Mouse (Mus musculus) Patski (cell line): ENCODE measurements around the gene Mpig6b. TPM values are rescaled to one million over a fixed set of nuclear protein-coding genes. Genes with fewer than 3 reads are reported as not detected.
A peak's percentile ranks its signal among the peaks of the same experiment; 100 is the strongest.
"Not testable (repeated sequence)": the region's sequence is repeated elsewhere in the genome, so short reads cannot be mapped to it uniquely, and the experiment has no call there.

Experiments
- ATAC-seq: fragments of 100-300 bp; one replicate; pipeline ENCODE4 v1.8.0; 2021
- CTCF ChIA-PET: fragments of 350-600 bp; sonication (Branson Sonifier 250); formaldehyde crosslinking; loops from one replicate; lab custom pipeline; 2022; ENCODE audit warnings: inconsistent platforms; lab: Charles Lee
- POLR2A ChIA-PET: fragments of 350-600 bp; sonication (Branson Sonifier 250); formaldehyde crosslinking; loops from one replicate; lab custom pipeline; 2022; ENCODE audit warnings: antibody characterized with exemption, inconsistent platforms; lab: Charles Lee
- DNase-seq: peaks from one replicate; pipeline ENCODE4 v3.0.0-alpha.2; 2011; ENCODE audit warnings: low read depth, low spot score
- H3K27me3 ChIP-seq: fragments of 371-371 bp; one replicate; pipeline ENCODE4 v1.5.1; 2021
- CTCF ChIP-seq: fragments of 100-300 bp; IDR thresholded peaks from one replicate; pipeline ENCODE4 v1.5.1; 2021
- in situ Hi-C: fragments of 300-500 bp; cut with MboI; formaldehyde crosslinking; loops from 3 replicates; pipeline ENCODE4 v1.11.1; 2018; ENCODE audit warnings: low pct_unique_long_range_greater_than_20kb, mixed read lengths
- polyA plus RNA-seq: library from polyadenylated mRNA; unstranded; gene quantifications from one replicate; pipeline ENCODE4 v1.2.3, GENCODE M21; 2021

Mpig6b gene
- polyA plus RNA-seq, 1 experiment from 2014 or later, result not detected

- H3K27me3 ChIP-seq, result no peaks in the 10 kb centered on the region
- in situ Hi-C loops, result no loop called here
- CTCF ChIA-PET, result interaction anchor here (1.4 kb wide), 1 partner anchor 16 kb away, joined by 4 read pairs; no protein-coding TSS in a partner anchor
- TF ChIP-seq CTCF, result no peak
- ATAC-seq (peak; percentile 6), DNase-seq (no peak)
- POLR2A ChIA-PET, result interaction anchor here (0.6 kb wide), 1 partner anchor 18 kb away, joined by 3 read pairs; the partner anchor contains the start of gene Sapcd1
Observed at GRCm38 (mm10) chr17:35045807-35046680, 19.9 kb downstream of the Mpig6b start.

DNA sequence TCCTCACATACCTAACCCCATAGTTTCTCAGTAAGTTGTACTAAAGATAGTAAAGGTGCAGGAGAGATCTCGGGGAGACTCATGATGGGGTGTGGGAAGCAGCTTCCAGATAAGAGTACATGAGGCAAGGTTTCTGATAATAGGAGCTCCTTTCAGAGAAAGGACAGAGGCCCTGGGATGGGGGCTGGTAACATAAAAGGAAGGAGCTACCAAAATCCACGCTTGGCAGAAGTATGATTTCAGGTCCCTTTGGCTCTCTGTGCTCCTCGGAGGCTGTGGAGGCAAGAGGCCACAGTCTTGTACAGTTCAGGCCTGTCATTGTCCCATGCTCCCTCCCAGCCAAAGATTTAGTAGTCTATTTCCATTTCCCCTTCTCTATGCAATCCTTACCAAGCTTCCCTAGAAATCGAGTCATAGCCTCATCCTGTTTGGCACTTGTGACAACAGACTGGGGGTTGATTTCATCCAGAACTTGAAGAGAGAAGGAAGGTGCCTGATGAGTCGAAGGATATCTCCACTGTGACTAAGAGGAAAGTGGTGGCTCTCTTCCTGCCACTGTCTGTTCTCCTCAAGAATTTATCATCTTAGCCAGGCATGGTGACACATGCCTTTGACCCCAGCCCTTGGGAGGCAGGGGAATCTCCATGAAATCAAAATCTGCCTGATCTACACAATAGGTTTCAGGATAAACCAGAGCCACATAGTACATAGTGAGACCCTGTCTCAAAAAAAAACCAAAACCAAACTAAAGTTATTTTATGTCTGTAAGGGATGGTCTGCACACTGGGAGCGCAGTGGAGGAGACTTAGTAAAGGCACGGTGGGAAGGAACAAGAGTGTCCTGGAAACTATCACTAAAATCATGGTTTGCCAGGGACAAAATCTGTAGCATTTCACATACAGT is 20.8 kb downstream of the Mpig6b start:
- no peak for DNase-seq
- ATAC-seq, result no peak
- H3K27me3 ChIP-seq, result no peaks in the 10 kb centered on the region

DNA sequence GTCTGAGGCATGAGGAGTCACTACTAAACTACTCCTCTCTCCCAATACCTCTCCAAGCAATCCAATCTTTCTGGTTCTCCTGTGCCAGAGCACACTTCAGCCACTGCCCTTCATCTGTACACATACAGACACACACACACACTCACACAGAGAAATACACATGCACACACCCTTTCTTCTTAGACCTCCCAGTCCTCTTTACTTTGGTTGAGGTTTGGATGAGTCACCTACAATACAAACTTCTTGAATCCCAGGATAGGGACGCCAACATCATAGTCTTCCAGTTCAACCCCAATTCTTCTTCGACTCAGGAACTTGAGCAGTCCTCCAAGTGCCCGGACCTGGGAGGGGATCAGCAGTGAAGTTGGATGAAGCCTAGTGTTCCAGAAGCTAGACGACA is 22.2 kb downstream of the Mpig6b start:
- CTCF ChIA-PET, result interaction anchor here (0.7 kb wide), 1 partner anchor 15 kb away, joined by 3 read pairs; no protein-coding TSS in a partner anchor
- no peak for DNase-seq
- POLR2A ChIA-PET, result no interaction called here
- TF ChIP-seq CTCF, result no peak
- no peaks in the 10 kb centered on the region for H3K27me3 ChIP-seq
- ATAC-seq, result no peak
- in situ Hi-C loops, result no loop called here

More for the DNA sequence above, 20.8 kb downstream of the Mpig6b start:
- ChIA-PET CTCF (no interaction called here), POLR2A (interaction anchor here (0.5 kb wide), 2 partner anchors 30 to 119 kb away, joined by 4 to 5 read pairs; no protein-coding TSS in a partner anchor)
- in situ Hi-C loops, result no loop called here
- TF ChIP-seq CTCF, result no peak

DNA sequence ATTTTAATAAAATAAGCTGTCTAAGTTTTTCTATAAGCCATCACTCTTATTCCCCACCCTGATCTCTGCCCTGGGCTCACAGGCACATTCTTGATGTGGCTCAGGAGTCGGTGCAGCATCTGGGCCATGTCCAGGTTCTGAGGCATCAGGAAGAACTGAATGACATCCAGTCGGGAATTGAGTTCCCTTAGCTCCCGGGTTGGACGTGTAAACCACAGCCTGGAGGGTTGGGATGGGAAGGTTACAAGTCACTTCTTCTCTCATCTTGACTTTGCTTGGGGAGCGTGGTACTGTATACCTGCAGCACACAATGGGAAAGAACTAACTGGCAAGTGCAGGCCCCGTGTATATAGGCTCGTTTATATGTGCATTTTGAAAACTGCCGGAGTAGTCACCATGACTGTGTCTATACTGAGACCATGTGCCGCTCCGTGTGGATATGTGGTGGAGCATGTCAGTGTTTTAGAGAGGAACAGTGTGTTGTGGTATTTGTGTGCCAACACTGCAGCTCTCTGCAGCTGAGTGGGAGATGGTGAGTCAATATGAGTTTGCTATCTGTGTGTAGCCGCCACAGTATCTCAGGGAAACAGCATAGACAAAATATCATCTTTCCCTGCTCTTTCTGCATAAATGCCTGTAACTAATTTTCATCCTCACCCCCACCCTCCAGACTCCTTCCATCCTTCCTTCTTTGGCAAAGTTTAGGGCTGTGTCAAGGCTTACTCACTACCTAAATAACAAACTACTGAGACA is 26.7 kb downstream of the Mpig6b start:
- ChIA-PET CTCF (interaction anchor here (1.4 to 2.1 kb wide), 2 partner anchors 10 to 19 kb away, joined by 4 to 8 read pairs; no protein-coding TSS in a partner anchor), POLR2A (interaction anchor here (0.7 kb wide), 1 partner anchor 99 kb away, joined by 4 read pairs; no protein-coding TSS in a partner anchor)
- no peaks in the 10 kb centered on the region for H3K27me3 ChIP-seq
- in situ Hi-C loops, result no loop called here
- TF ChIP-seq CTCF, result no peak
- ATAC-seq, result peak; percentile 12
- no peak for DNase-seq

- TF ChIP-seq CTCF, result no peak
- in situ Hi-C loops, result loop anchor here (5.0 kb wide), 1 partner anchor 52 kb away; the partner anchor contains the start of genes Abhd16a and Ly6g6f
- CTCF ChIA-PET, result interaction anchor here (1.1 to 1.6 kb wide), 2 partner anchors 14 to 79 kb away, joined by 3 read pairs; no protein-coding TSS in a partner anchor
- H3K27me3 ChIP-seq, result no peaks in the 10 kb centered on the region
- DNase-seq, result no peak
- no peak for ATAC-seq
- POLR2A ChIA-PET, result no interaction called here
Observed at GRCm38 (mm10) chr17:35034896-35035295, 31.1 kb downstream of the Mpig6b start.

- in situ Hi-C loops, result loop anchor here (5.0 kb wide), 1 partner anchor 54 kb away; the partner anchor contains the start of genes Abhd16a and Ly6g6f
- CTCF ChIA-PET, result not testable (repeated sequence)
Observed at GRCm38 (mm10) chr17:35033703-35034102, 32.3 kb downstream of the Mpig6b start.

DNA sequence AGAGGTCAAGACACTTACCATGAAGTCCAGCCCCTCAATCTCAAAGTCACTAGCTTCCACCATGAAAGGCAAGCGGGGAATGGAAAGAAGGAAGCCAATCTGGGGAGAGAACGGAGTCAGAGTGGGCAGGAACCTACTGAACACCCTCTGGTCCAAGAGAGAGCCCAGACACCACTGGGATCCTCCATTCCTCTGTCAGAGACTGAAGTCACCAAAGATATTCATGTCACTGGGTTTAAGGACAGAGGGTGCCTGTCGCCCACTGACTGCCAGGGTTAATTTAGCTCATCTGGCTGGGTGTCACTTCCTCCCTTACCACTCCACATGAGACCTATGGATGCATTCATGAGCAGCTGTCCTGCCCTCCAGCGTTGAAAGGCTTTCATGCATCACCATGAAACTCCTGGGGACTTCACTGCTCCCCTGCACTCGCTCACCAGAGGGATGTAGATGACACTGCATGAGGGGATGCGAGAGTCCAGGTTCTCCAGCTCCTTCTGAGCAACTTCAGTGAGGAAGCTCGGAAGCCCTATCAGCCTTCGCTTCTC is 33.6 kb downstream of the Mpig6b start:
- ChIA-PET CTCF (interaction anchor here (0.9 kb wide), 1 partner anchor 10 kb away, joined by 3 read pairs; no protein-coding TSS in a partner anchor), POLR2A (no interaction called here)
- in situ Hi-C loops, result loop anchor here (5.0 kb wide), 1 partner anchor 55 kb away; the partner anchor contains the start of genes Abhd16a and Ly6g6f
- DNase-seq, result no peak
- TF ChIP-seq CTCF, result no peak
- H3K27me3 ChIP-seq, result no peaks in the 10 kb centered on the region
- no peak for ATAC-seq

More at GRCm38 (mm10) chr17:35033703-35034102, 32.3 kb downstream of the Mpig6b start:
- ATAC-seq, H3K27me3 ChIP-seq, POLR2A ChIA-PET, DNase-seq: not testable (repeated sequence)

GRCm38 (mm10) chr17:35031880-35032279 is 34.1 kb downstream of the Mpig6b start:
- no peak for DNase-seq
- ChIA-PET CTCF (no interaction called here), POLR2A (no interaction called here)
- in situ Hi-C loops, result loop anchor here (5.0 kb wide), 1 partner anchor 55 kb away; the partner anchor contains the start of genes Abhd16a and Ly6g6f
- no peaks in the 10 kb centered on the region for H3K27me3 ChIP-seq
- no peak for ATAC-seq
- no peak for TF ChIP-seq CTCF

DNA sequence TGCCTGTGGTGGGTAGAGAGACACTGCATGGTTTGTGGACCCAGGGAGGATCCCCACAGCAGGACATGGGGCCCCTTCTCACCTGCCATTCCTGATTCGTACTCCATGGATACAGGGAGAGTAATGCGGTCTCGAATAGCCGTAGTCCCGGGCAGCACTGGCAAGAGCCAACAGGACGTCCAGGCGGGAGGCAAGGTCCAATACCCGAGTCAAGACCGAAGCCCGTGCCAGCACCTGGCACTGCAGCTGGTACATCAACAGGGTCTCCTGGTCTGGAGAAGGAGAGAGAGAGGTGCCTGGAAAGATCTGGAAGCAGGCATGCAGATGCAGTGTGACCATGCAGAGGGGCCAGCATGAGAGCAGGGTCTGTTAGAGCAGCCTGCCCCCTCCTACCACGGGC is 34.7 kb downstream of the Mpig6b start:
- H3K27me3 ChIP-seq, result no peaks in the 10 kb centered on the region
- in situ Hi-C loops, result loop anchor here (5.0 kb wide), 1 partner anchor 56 kb away; the partner anchor contains the start of genes Abhd16a and Ly6g6f
- DNase-seq (no peak), ATAC-seq (no peak)
- no peak for TF ChIP-seq CTCF
- ChIA-PET CTCF (no interaction called here), POLR2A (no interaction called here)
